Mouse (Mus musculus): ENCODE measurements around the gene Zfp940. TPM values are rescaled to one million over a fixed set of nuclear protein-coding genes. Genes with fewer than 3 reads are reported as not detected.
A peak's percentile ranks its signal among the peaks of the same experiment; 100 is the strongest.
"Not testable (repeated sequence)": the region's sequence is repeated elsewhere in the genome, so short reads cannot be mapped to it uniquely, and the experiment has no call there.

Zfp940 gene
- 1.8 and 2.3 TPM in 2 replicates for polyA plus RNA-seq (2014; fragmentation: Nextera tagmentation; extraction: Ambion mirVana)

GRCm38 (mm10) chr7:29853219-29853842 is at the start of gene Zfp940:
TSS of gene Zfp940 (minus strand) at chr7:29853669.
- H3K9ac ChIP-seq (ENCODE audit: low read length), result peak within 1 kb of the TSS; percentile 66
- H3K27me3 ChIP-seq (ENCODE audit: control insufficient read depth, insufficient read depth, low read length), result no peaks in the 10 kb centered on the region
- H3K9me3 ChIP-seq (ENCODE audit: control insufficient read depth, low read length), result no peaks in the 10 kb centered on the region
- no peaks in the 10 kb centered on the region for H3K36me3 ChIP-seq (ENCODE audit: control insufficient read depth, insufficient read depth, low read length)
- H3K4me2 ChIP-seq (ENCODE audit: low read length), result peak within 1 kb of the TSS; percentile 81
- ATAC-seq (ENCODE audit: insufficient number of reproducible peaks, insufficient read depth, low FRiP score, low read depth), result peak; percentile 87
- H3K4me3 ChIP-seq (ENCODE audit: control insufficient read depth in 1 of 2, insufficient read depth in 1 of 2, low read depth in 1 of 2, low read length in 2 of 2), result peak within 1 kb of the TSS; percentile 52 to 82
- H3K4me1 ChIP-seq (ENCODE audit: control insufficient read depth in 2 of 2, insufficient read depth in 2 of 2, low read length in 2 of 2), result peaks cover 4 to 5% of the 10 kb centered on the region in 2 experiments; a peak in 2 of 4 replicates
- 1% methylated on average over 21 of the region's 21 CpGs for WGBS
- H3K27ac ChIP-seq (replicated peaks in 1 of 2; ENCODE audit: control insufficient read depth in 1 of 2, insufficient read depth in 1 of 2, low read depth in 2 of 2, low read length in 2 of 2), result no peak within 1 kb of the TSS

GRCm38 (mm10) chr7:29898351-29898750 is 44.9 kb upstream of the Zfp940 start:
- peaks cover 37% of the 10 kb centered on the region for H3K9me3 ChIP-seq (ENCODE audit: control insufficient read depth, low read length)
- ATAC-seq (ENCODE audit: insufficient number of reproducible peaks, insufficient read depth, low FRiP score, low read depth), result no peak
- H3K27me3 ChIP-seq (ENCODE audit: control insufficient read depth, insufficient read depth, low read length), result no peaks in the 10 kb centered on the region
- H3K36me3 ChIP-seq (ENCODE audit: control insufficient read depth, insufficient read depth, low read length), result peaks cover 92% of the 10 kb centered on the region
- H3K4me2 ChIP-seq (ENCODE audit: low read length), result no peak overlapping the region
- H3K27ac ChIP-seq (replicated peaks in 1 of 2; ENCODE audit: control insufficient read depth in 1 of 2, insufficient read depth in 1 of 2, low read depth in 2 of 2, low read length in 2 of 2), result no peak overlapping the region
- H3K4me3 ChIP-seq (ENCODE audit: control insufficient read depth in 1 of 2, insufficient read depth in 1 of 2, low read depth in 1 of 2, low read length in 2 of 2), result no peak overlapping the region
- H3K9ac ChIP-seq (ENCODE audit: low read length), result no peak overlapping the region
- no peaks in the 10 kb centered on the region for H3K4me1 ChIP-seq (ENCODE audit: control insufficient read depth in 2 of 2, insufficient read depth in 2 of 2, low read length in 2 of 2)
- WGBS, result 94% methylated on average over 4 of the region's 4 CpGs

GRCm38 (mm10) chr7:29892756-29893155 is 39.3 kb upstream of the Zfp940 start:
- no peak overlapping the region for H3K27ac ChIP-seq (replicated peaks in 1 of 2; ENCODE audit: control insufficient read depth in 1 of 2, insufficient read depth in 1 of 2, low read depth in 2 of 2, low read length in 2 of 2)
- H3K4me2 ChIP-seq (ENCODE audit: low read length), result no peak overlapping the region
- 93% methylated on average over 4 of the region's 4 CpGs for WGBS
- H3K9me3 ChIP-seq (ENCODE audit: control insufficient read depth, low read length), result peaks cover 45% of the 10 kb centered on the region
- H3K4me3 ChIP-seq (ENCODE audit: control insufficient read depth in 1 of 2, insufficient read depth in 1 of 2, low read depth in 1 of 2, low read length in 2 of 2), result no peak overlapping the region
- H3K9ac ChIP-seq (ENCODE audit: low read length), result no peak overlapping the region
- no peak for ATAC-seq (ENCODE audit: insufficient number of reproducible peaks, insufficient read depth, low FRiP score, low read depth)
- H3K27me3 ChIP-seq (ENCODE audit: control insufficient read depth, insufficient read depth, low read length), result no peaks in the 10 kb centered on the region
- H3K36me3 ChIP-seq (ENCODE audit: control insufficient read depth, insufficient read depth, low read length), result peaks cover 68% of the 10 kb centered on the region
- no peaks in the 10 kb centered on the region for H3K4me1 ChIP-seq (ENCODE audit: control insufficient read depth in 2 of 2, insufficient read depth in 2 of 2, low read length in 2 of 2)

- ATAC-seq (ENCODE audit: insufficient number of reproducible peaks, insufficient read depth, low FRiP score, low read depth), result no peak
- H3K27ac ChIP-seq (replicated peaks in 1 of 2; ENCODE audit: control insufficient read depth in 1 of 2, insufficient read depth in 1 of 2, low read depth in 2 of 2, low read length in 2 of 2), result no peak overlapping the region
- H3K36me3 ChIP-seq (ENCODE audit: control insufficient read depth, insufficient read depth, low read length), result peaks cover 47% of the 10 kb centered on the region
- H3K4me1 ChIP-seq (ENCODE audit: control insufficient read depth in 2 of 2, insufficient read depth in 2 of 2, low read length in 2 of 2), result no peaks in the 10 kb centered on the region
- H3K27me3 ChIP-seq (ENCODE audit: control insufficient read depth, insufficient read depth, low read length), result no peaks in the 10 kb centered on the region
- H3K4me2 ChIP-seq (ENCODE audit: low read length), result no peak overlapping the region
- H3K9me3 ChIP-seq (ENCODE audit: control insufficient read depth, low read length), result peaks cover 56% of the 10 kb centered on the region
- 92% methylated on average over 7 of the region's 7 CpGs for WGBS
- H3K9ac ChIP-seq (ENCODE audit: low read length), result no peak overlapping the region
- no peak overlapping the region for H3K4me3 ChIP-seq (ENCODE audit: control insufficient read depth in 1 of 2, insufficient read depth in 1 of 2, low read depth in 1 of 2, low read length in 2 of 2)
Observed at GRCm38 (mm10) chr7:29890501-29890900, 37.0 kb upstream of the Zfp940 start.

GRCm38 (mm10) chr7:29880916-29881315 is 27.4 kb upstream of the Zfp940 start:
- H3K9ac ChIP-seq (ENCODE audit: low read length), result no peak overlapping the region
- ATAC-seq (ENCODE audit: insufficient number of reproducible peaks, insufficient read depth, low FRiP score, low read depth), result no peak
- no peaks in the 10 kb centered on the region for H3K4me1 ChIP-seq (ENCODE audit: control insufficient read depth in 2 of 2, insufficient read depth in 2 of 2, low read length in 2 of 2)
- H3K4me3 ChIP-seq (ENCODE audit: control insufficient read depth in 1 of 2, insufficient read depth in 1 of 2, low read depth in 1 of 2, low read length in 2 of 2), result no peak overlapping the region
- H3K36me3 ChIP-seq (ENCODE audit: control insufficient read depth, insufficient read depth, low read length), result 0 out of 2 replicates have a peak, but pooled peaks cover 3% of the 10 kb centered on the region
- H3K27ac ChIP-seq (replicated peaks in 1 of 2; ENCODE audit: control insufficient read depth in 1 of 2, insufficient read depth in 1 of 2, low read depth in 2 of 2, low read length in 2 of 2), result no peak overlapping the region
- no peaks in the 10 kb centered on the region for H3K27me3 ChIP-seq (ENCODE audit: control insufficient read depth, insufficient read depth, low read length)
- WGBS, result 92% methylated on average over 7 of the region's 7 CpGs
- H3K4me2 ChIP-seq (ENCODE audit: low read length), result no peak overlapping the region
- peaks cover 19% of the 10 kb centered on the region for H3K9me3 ChIP-seq (ENCODE audit: control insufficient read depth, low read length)

- H3K36me3 ChIP-seq (ENCODE audit: control insufficient read depth, insufficient read depth, low read length), result peaks cover 12% of the 10 kb centered on the region
- no peak overlapping the region for H3K27ac ChIP-seq (replicated peaks in 1 of 2; ENCODE audit: control insufficient read depth in 1 of 2, insufficient read depth in 1 of 2, low read depth in 2 of 2, low read length in 2 of 2)
- no peak overlapping the region for H3K4me3 ChIP-seq (ENCODE audit: control insufficient read depth in 1 of 2, insufficient read depth in 1 of 2, low read depth in 1 of 2, low read length in 2 of 2)
- H3K27me3 ChIP-seq (ENCODE audit: control insufficient read depth, insufficient read depth, low read length), result no peaks in the 10 kb centered on the region
- no peak for ATAC-seq (ENCODE audit: insufficient number of reproducible peaks, insufficient read depth, low FRiP score, low read depth)
- H3K4me2 ChIP-seq (ENCODE audit: low read length), result no peak overlapping the region
- WGBS, result 75% methylated on average over 7 of the region's 7 CpGs
- no peak overlapping the region for H3K9ac ChIP-seq (ENCODE audit: low read length)
- no peaks in the 10 kb centered on the region for H3K4me1 ChIP-seq (ENCODE audit: control insufficient read depth in 2 of 2, insufficient read depth in 2 of 2, low read length in 2 of 2)
- H3K9me3 ChIP-seq (ENCODE audit: control insufficient read depth, low read length), result peaks cover 22% of the 10 kb centered on the region
Observed at GRCm38 (mm10) chr7:29880056-29880455, 26.6 kb upstream of the Zfp940 start.

- peaks cover 26% of the 10 kb centered on the region for H3K9me3 ChIP-seq (ENCODE audit: control insufficient read depth, low read length)
- H3K4me3 ChIP-seq (ENCODE audit: control insufficient read depth in 1 of 2, insufficient read depth in 1 of 2, low read depth in 1 of 2, low read length in 2 of 2); H3K27ac ChIP-seq (replicated peaks in 1 of 2; ENCODE audit: control insufficient read depth in 1 of 2, insufficient read depth in 1 of 2, low read depth in 2 of 2, low read length in 2 of 2); H3K4me1 ChIP-seq (ENCODE audit: control insufficient read depth in 2 of 2, insufficient read depth in 2 of 2, low read length in 2 of 2); H3K4me2 ChIP-seq (ENCODE audit: low read length); ATAC-seq (ENCODE audit: insufficient number of reproducible peaks, insufficient read depth, low FRiP score, low read depth); H3K27me3 ChIP-seq (ENCODE audit: control insufficient read depth, insufficient read depth, low read length); H3K9ac ChIP-seq (ENCODE audit: low read length): not testable (repeated sequence)
- 87% methylated on average over 9 of the region's 9 CpGs for WGBS
- peaks cover 23% of the 10 kb centered on the region for H3K36me3 ChIP-seq (ENCODE audit: control insufficient read depth, insufficient read depth, low read length)
Observed at GRCm38 (mm10) chr7:29877561-29877960, 24.1 kb upstream of the Zfp940 start.

GRCm38 (mm10) chr7:29874256-29874655 is 20.8 kb upstream of the Zfp940 start:
- H3K9me3 ChIP-seq (ENCODE audit: control insufficient read depth, low read length), result peaks cover 39% of the 10 kb centered on the region
- no peak overlapping the region for H3K27ac ChIP-seq (replicated peaks in 1 of 2; ENCODE audit: control insufficient read depth in 1 of 2, insufficient read depth in 1 of 2, low read depth in 2 of 2, low read length in 2 of 2)
- no peaks in the 10 kb centered on the region for H3K27me3 ChIP-seq (ENCODE audit: control insufficient read depth, insufficient read depth, low read length)
- no peak for ATAC-seq (ENCODE audit: insufficient number of reproducible peaks, insufficient read depth, low FRiP score, low read depth)
- peaks cover 23% of the 10 kb centered on the region for H3K36me3 ChIP-seq (ENCODE audit: control insufficient read depth, insufficient read depth, low read length)
- 92% methylated on average over 10 of the region's 10 CpGs for WGBS
- no peak overlapping the region for H3K4me3 ChIP-seq (ENCODE audit: control insufficient read depth in 1 of 2, insufficient read depth in 1 of 2, low read depth in 1 of 2, low read length in 2 of 2)
- no peak overlapping the region for H3K4me2 ChIP-seq (ENCODE audit: low read length)
- no peaks in the 10 kb centered on the region for H3K4me1 ChIP-seq (ENCODE audit: control insufficient read depth in 2 of 2, insufficient read depth in 2 of 2, low read length in 2 of 2)
- H3K9ac ChIP-seq (ENCODE audit: low read length), result no peak overlapping the region
